Mouse (Mus musculus): ENCODE measurements around the gene Atp8b4. TPM values are rescaled to one million over a fixed set of nuclear protein-coding genes. Genes with fewer than 3 reads are reported as not detected.

Atp8b4 gene
- total and polyA plus RNA-seq, 2 experiments from 2014 or later: 0.11 TPM; not detected in 1

GRCm38 (mm10) chr2:126274826-126275405 lies 225.6 kb downstream of the Atp8b4 start:
- DNase-seq: no peak
- no peak for TF ChIP-seq CTCF (IDR thresholded peaks at IDR 0.05; ENCODE audit: low read depth)
- Histone ChIP-seq H3K27me3 (ENCODE audit: insufficient read depth, low read length) (no peaks in the 10 kb centered on the region), H3K4me2 (ENCODE audit: low read depth) (no peak overlapping the region), H3K27ac (ENCODE audit: low read depth, low read length) (no peak overlapping the region), H3K9ac (no peak overlapping the region), H3K9me3 (ENCODE audit: low read length) (no peaks in the 10 kb centered on the region), H3K4me3 (ENCODE audit: low read depth, low read length) (no peak overlapping the region), H3K36me3 (ENCODE audit: insufficient read depth) (no peaks in the 10 kb centered on the region), H3K4me1 (ENCODE audit: insufficient read depth) (no peaks in the 10 kb centered on the region)
- WGBS: 74% methylated on average over 3 of the region's 3 CpGs
- ATAC-seq: no peak

GRCm38 (mm10) chr2:126274311-126274710 lies 226.2 kb downstream of the Atp8b4 start:
- ATAC-seq: no peak
- no peak overlapping the region for H3K27ac ChIP-seq (ENCODE audit: low read depth, low read length)
- H3K36me3 ChIP-seq (ENCODE audit: insufficient read depth): no peaks in the 10 kb centered on the region
- TF ChIP-seq CTCF (IDR thresholded peaks at IDR 0.05; ENCODE audit: low read depth): no peak
- DNase-seq: no peak
- no peaks in the 10 kb centered on the region for H3K4me1 ChIP-seq (ENCODE audit: insufficient read depth)
- H3K4me3 ChIP-seq (ENCODE audit: low read depth, low read length): no peak overlapping the region
- H3K9me3 ChIP-seq (ENCODE audit: low read length): no peaks in the 10 kb centered on the region
- no peak overlapping the region for H3K4me2 ChIP-seq (ENCODE audit: low read depth)
- no peak overlapping the region for H3K9ac ChIP-seq
- H3K27me3 ChIP-seq (ENCODE audit: insufficient read depth, low read length): no peaks in the 10 kb centered on the region
- 72% methylated on average over 3 of the region's 3 CpGs for WGBS

Other genes with a start within 250 kb of the Atp8b4 start
- 4.4 and 6.9 TPM in 2 replicates for gene Slc27a2, start 51.7 kb upstream of the Atp8b4 start, total RNA-seq (2014; rRNA removed)
- 3.6 and 5.9 TPM in 2 replicates for gene Slc27a2, start 51.7 kb upstream of the Atp8b4 start, polyA plus RNA-seq (2015; fragmentation: Nextera tagmentation; extraction: Ambion mirVana)
- 7.9 and 8.3 TPM in 2 replicates for gene Hdc, start 118.6 kb upstream of the Atp8b4 start, total RNA-seq (2014; rRNA removed)
- 3.6 and 5.7 TPM in 2 replicates for gene Hdc, start 118.6 kb upstream of the Atp8b4 start, polyA plus RNA-seq (2015; fragmentation: Nextera tagmentation; extraction: Ambion mirVana)
- 23.9 and 27.6 TPM in 2 replicates for gene Gabpb1, start 175.7 kb upstream of the Atp8b4 start, total RNA-seq (2014; rRNA removed)
- gene Gabpb1, start 175.7 kb upstream of the Atp8b4 start, polyA plus RNA-seq (2015; fragmentation: Nextera tagmentation; extraction: Ambion mirVana): 23.9 and 30.3 TPM in 2 replicates
- 14.5 and 17.9 TPM in 2 replicates for gene Usp8, start 206.7 kb upstream of the Atp8b4 start, total RNA-seq (2014; rRNA removed)
- gene Usp8, start 206.7 kb upstream of the Atp8b4 start, polyA plus RNA-seq (2015; fragmentation: Nextera tagmentation; extraction: Ambion mirVana): 10.5 and 15.4 TPM in 2 replicates